Mouse (Mus musculus): ENCODE measurements around the gene Ibsp.

Ibsp gene

GRCm38 (mm10) chr5:104340513-104340829, 41.5 kb downstream of the Ibsp start:
- no peak for DNase-seq (ENCODE audit: low spot score in 2 of 2)

DNA sequence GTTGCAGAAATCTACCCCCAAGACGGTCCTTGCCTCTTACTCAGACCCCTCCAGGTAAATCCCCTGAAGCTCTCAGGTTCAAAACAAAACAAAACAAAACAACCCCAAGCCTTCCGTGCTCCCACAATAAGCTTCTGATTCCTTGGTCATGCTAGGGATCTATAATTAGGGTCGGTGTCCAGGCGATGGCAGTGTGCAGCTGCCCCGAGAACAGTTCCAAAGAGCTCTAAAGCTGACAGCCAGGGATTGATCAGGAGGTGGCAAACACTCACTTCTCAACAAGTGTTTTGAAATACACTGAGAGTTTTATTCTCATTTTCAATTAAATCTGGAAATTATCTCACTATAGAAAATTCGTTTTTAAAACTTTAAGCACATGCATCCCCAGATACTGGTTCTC, 43.9 kb downstream of the Ibsp start:
- DNase-seq (ENCODE audit: low spot score in 2 of 2), result no peak

DNA sequence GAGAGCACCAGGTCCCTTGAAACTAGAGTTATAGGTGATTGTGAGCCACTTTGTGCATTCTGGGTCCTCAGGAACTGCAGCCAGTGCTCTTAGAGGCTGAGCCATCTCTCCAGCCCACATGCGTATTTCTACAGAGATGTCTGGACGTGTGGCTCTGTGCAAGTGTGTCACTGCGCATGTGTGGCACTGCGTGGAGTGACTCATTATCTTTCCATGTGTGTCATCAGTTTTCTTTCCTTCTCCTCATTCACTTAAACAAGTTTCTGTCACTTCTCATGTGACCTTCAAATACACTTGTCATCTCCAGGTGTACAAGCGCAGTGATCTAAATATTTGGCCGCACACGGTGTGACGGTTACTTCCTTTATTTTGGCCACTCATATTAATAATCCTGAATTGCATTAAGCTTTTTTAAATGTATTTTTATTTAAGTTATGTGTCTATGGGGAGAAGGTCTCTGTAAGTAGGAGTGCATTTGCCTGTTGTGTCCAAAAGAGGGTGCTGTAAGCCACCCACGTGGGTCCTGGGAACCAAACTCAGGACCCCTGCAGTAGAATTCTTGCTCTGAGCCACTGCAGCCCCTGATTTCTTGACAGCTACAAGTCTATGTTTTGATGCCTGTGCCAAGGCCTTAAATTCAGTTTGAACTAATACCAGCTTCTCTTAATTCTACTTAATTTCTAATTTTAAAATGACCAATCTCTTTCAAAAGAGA, 45.7 kb downstream of the Ibsp start:
- no peak for DNase-seq (ENCODE audit: low spot score in 2 of 2)

DNA sequence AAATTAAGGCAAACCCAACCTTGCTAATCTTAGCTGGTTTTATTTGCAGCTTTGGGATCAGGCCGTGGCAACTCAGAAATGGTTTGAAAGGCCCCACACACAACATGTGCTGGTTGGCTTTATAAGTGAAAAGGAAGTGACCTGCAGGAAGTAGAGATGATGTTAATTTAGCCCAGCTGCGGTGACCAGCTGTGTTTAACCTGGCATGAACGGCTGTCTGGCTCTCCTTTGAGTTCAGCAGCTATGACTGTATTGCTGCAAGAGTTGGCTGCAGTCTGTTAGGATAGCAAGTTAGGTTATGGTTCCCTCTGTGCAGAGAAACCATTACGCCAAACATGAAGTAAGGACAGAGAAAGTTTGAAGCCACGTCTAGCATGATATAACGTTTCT, 46.3 kb downstream of the Ibsp start:
- DNase-seq (ENCODE audit: low spot score in 2 of 2), result no peak

DNA sequence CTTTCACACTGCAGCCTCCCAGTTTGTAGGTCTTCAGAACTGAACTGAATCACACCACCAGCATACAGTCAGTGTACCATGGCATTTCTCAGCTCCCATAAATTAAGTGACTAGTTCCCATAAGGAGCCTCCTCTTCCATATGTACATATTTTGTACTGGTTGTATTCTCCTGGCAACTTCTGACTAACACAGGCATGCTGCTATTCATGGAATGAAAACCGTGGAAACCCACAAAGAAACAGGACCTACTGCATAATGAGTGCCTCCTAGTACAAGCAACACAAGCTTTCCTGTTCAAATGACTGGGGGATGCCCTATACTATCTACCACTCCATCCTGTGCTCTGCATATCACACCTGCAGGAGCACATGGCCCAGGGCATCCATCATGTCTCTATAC, 52.1 kb downstream of the Ibsp start:
- DNase-seq (ENCODE audit: low spot score in 2 of 2), result no peak

- DNase-seq (ENCODE audit: low spot score in 2 of 2), result no peak
Measured at GRCm38 (mm10) chr5:104351874-104352273, 52.9 kb downstream of the Ibsp start.

GRCm38 (mm10) chr5:104357575-104357974, 58.6 kb downstream of the Ibsp start:
- DNase-seq (ENCODE audit: low spot score in 2 of 2), result no peak

GRCm38 (mm10) chr5:104358592-104358991, 59.6 kb downstream of the Ibsp start:
- peak; percentile 23 to 48 for DNase-seq (ENCODE audit: low spot score in 2 of 2)

GRCm38 (mm10) chr5:104359257-104359656, 60.3 kb downstream of the Ibsp start:
- DNase-seq (ENCODE audit: low spot score in 2 of 2), result no peak

Measured in frontal cortex, postnatal 36 days (tissue).